Mouse (Mus musculus): ENCODE results near the gene Ptger3. TPM values are rescaled to one million over a fixed set of nuclear protein-coding genes. Genes with fewer than 3 reads are reported as not detected.
A peak's percentile ranks its signal among the peaks of the same experiment; 100 is the strongest.

The Ptger3 gene
- polyA plus RNA-seq (2016; fragmentation: Nextera tagmentation; extraction: Ambion mirVana): 2.8 and 2.9 TPM in 2 replicates

DNA sequence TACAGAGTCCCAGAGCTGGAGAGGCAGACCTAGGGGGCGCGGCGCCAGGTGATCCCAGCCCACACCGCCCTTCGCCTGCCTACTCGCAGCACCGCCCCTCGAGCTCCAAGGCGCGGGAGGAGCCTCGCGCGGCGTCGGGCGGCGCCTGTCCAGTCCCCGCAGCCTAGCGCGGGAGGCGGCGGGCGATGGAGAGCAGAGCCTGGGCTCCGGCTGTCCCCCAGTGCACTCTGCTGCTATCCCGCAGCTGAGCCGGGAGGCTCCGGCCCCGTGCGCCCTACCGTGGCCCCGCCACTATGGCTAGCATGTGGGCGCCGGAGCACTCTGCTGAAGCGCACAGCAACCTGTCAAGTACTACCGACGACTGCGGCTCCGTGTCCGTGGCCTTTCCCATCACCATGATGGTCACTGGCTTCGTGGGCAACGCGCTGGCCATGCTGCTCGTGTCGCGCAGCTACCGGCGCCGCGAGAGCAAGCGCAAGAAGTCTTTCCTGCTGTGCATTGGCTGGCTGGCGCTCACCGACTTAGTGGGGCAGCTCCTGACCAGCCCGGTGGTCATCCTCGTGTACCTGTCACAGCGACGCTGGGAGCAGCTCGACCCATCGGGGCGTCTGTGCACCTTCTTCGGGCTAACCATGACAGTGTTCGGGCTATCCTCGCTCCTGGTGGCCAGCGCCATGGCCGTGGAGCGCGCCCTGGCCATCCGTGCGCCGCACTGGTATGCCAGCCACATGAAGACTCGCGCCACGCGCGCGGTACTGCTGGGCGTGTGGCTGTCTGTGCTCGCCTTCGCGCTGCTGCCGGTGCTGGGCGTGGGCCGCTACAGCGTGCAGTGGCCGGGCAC, at the start of gene Ptger3:
Gene Ptger3 (plus strand): TSS at position 168 of the 841 bp plus-strand sequence.
- Histone ChIP-seq H3K27me3 (replicated peaks) (peaks cover 40% of the 10 kb centered on the region), H3K9ac (peak within 1 kb of the TSS; percentile 21; the same call in 1 of the 2 replicates), H3K27ac (no peak within 1 kb of the TSS), H3K4me2 (replicated peaks) (peak within 1 kb of the TSS; percentile 76), H3K36me3 (no peaks in the 10 kb centered on the region), H3K4me3 (peak within 1 kb of the TSS; percentile 42), H3K9me3 (no peaks in the 10 kb centered on the region), H3K4me1 (peaks cover 12% of the 10 kb centered on the region)
- peak; percentile 76 for ATAC-seq (ENCODE audit: low FRiP score, low read depth)
- 2% methylated on average over 84 of the region's 84 CpGs for WGBS

- Histone ChIP-seq H3K27me3 (replicated peaks) (no peaks in the 10 kb centered on the region), H3K27ac (no peak overlapping the region), H3K4me2 (replicated peaks) (no peak overlapping the region), H3K9me3 (no peaks in the 10 kb centered on the region), H3K36me3 (no peaks in the 10 kb centered on the region), H3K4me1 (no peaks in the 10 kb centered on the region), H3K4me3 (no peak overlapping the region), H3K9ac (no peak overlapping the region)
- ATAC-seq (ENCODE audit: low FRiP score, low read depth): no peak
- 75% methylated on average over 2 of the region's 2 CpGs for WGBS
Measured at GRCm38 (mm10) chr3:157517992-157518391, 48.7 kb upstream of the Ptger3 start.

GRCm38 (mm10) chr3:157520433-157520832, 46.3 kb upstream of the Ptger3 start:
- 5% methylated on average over 1 of the region's 1 CpGs for WGBS
- peak; percentile 62 for ATAC-seq (ENCODE audit: low FRiP score, low read depth)
- H3K9me3 ChIP-seq: no peaks in the 10 kb centered on the region
- no peaks in the 10 kb centered on the region for H3K36me3 ChIP-seq
- no peak overlapping the region for H3K27ac ChIP-seq
- no peaks in the 10 kb centered on the region for H3K4me1 ChIP-seq
- H3K4me2 ChIP-seq (replicated peaks): no peak overlapping the region
- no peak overlapping the region for H3K4me3 ChIP-seq
- no peak overlapping the region for H3K9ac ChIP-seq
- no peaks in the 10 kb centered on the region for H3K27me3 ChIP-seq (replicated peaks)

DNA sequence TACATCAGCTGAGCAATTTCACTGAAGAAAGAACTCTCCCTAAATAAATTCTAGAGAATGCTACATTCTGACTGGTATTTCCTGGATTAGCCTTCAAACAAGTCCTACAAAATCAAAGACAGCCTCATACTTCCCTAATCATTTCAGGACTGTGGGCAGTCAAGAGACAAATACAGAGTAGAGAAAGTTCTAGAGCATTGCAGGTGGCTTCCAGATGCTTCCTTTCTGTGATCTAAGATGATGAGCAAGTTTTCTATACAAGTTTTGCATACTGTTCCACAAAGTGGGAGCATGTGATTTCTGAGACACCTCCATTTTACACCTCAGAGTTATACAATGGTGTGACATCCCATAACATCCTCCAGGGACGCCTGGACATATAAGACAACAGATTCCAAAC, 42.9 kb upstream of the Ptger3 start:
- Histone ChIP-seq H3K9ac (no peak overlapping the region), H3K36me3 (no peaks in the 10 kb centered on the region), H3K4me3 (no peak overlapping the region), H3K4me1 (no peaks in the 10 kb centered on the region), H3K27ac (no peak overlapping the region), H3K9me3 (no peaks in the 10 kb centered on the region), H3K27me3 (replicated peaks) (no peaks in the 10 kb centered on the region; the same call in 1 of the 2 replicates), H3K4me2 (replicated peaks) (no peak overlapping the region)
- ATAC-seq (ENCODE audit: low FRiP score, low read depth): no peak
- 40% methylated on average over 1 of the region's 1 CpGs for WGBS

DNA sequence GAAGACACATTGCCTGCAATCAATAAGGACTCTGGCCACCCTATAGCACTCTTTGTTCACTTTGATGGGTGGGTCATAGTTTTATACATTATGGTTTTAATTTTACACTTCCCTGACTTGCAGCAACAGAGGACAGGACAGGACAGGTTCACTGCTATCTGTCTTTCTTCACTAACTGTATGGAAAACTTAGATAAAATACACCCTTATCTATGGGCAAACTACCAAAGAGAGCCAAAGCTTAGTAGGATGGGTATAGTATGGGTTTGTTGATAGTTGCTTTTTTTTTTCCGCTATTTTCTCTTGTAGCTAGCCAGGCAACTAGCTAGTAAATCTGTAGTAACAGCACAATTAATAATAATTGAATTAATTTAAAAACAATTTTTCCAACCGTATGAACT, 35.1 kb upstream of the Ptger3 start:
- peaks cover 3% of the 10 kb centered on the region for H3K4me1 ChIP-seq
- no peak overlapping the region for H3K4me3 ChIP-seq
- no peaks in the 10 kb centered on the region for H3K9me3 ChIP-seq
- peaks cover 26% of the 10 kb centered on the region for H3K27me3 ChIP-seq (replicated peaks)
- no peak overlapping the region for H3K4me2 ChIP-seq (replicated peaks)
- WGBS: 79% methylated on average over 2 of the region's 2 CpGs
- H3K36me3 ChIP-seq: no peaks in the 10 kb centered on the region
- ATAC-seq (ENCODE audit: low FRiP score, low read depth): no peak
- H3K27ac ChIP-seq: no peak overlapping the region
- H3K9ac ChIP-seq: no peak overlapping the region

DNA sequence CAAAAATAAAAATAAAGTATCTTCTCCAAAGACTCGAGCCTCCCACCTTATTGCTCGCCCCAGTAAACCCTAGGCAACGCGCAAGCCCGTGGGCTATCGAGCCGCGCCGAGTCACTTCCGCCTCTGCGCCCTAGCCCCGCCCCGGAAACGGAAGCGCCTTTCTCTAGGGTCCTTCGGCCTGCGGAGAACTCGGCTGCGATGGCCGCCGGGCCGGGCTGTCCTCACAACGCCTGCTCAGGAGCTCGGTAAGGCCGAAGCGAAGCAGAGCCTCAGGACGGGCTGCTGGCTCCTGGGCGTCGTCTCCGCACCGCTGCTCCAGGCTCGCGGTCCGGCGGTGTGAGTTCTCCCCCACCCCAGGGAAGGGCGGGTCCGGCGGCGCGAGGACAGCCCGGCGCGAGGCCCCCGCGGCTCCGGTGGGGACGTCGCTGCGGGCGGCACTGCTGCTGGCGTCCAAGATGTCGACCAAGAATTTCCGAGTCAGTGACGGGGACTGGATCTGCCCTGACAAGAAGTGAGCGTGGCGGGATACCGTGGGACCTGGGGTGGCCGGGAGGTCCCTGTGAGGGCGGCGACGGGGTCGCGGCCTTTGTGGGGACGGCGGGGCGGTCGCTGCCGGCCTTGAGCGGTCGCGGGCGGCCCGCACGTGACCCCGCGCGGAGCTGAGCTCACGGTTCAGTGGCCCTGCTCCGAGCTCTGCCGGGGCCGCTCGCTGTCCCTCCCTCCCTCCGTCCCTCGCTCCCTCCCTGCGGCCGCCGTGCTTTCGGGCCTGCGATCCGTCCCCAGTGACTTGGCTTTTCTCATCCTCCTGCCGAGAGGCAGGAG, 32.5 kb upstream of the Ptger3 start, which contains the start of gene Zranb2:
Gene Zranb2 (plus strand): TSS at position 197 of the 822 bp plus-strand sequence.
- no peaks in the 10 kb centered on the region for H3K9me3 ChIP-seq
- peaks cover 3% of the 10 kb centered on the region for H3K4me1 ChIP-seq
- H3K27me3 ChIP-seq (replicated peaks): peaks cover 24% of the 10 kb centered on the region
- H3K27ac ChIP-seq: peak within 1 kb of the TSS; percentile 82
- peak within 1 kb of the TSS; percentile 81 for H3K4me2 ChIP-seq (replicated peaks)
- peaks cover 9% of the 10 kb centered on the region for H3K36me3 ChIP-seq
- H3K9ac ChIP-seq: peak within 1 kb of the TSS; percentile 87
- H3K4me3 ChIP-seq: peak within 1 kb of the TSS; percentile 83
- WGBS: under 1% methylated on average over 87 of the region's 91 CpGs
- peak; percentile 98 for ATAC-seq (ENCODE audit: low FRiP score, low read depth)

DNA sequence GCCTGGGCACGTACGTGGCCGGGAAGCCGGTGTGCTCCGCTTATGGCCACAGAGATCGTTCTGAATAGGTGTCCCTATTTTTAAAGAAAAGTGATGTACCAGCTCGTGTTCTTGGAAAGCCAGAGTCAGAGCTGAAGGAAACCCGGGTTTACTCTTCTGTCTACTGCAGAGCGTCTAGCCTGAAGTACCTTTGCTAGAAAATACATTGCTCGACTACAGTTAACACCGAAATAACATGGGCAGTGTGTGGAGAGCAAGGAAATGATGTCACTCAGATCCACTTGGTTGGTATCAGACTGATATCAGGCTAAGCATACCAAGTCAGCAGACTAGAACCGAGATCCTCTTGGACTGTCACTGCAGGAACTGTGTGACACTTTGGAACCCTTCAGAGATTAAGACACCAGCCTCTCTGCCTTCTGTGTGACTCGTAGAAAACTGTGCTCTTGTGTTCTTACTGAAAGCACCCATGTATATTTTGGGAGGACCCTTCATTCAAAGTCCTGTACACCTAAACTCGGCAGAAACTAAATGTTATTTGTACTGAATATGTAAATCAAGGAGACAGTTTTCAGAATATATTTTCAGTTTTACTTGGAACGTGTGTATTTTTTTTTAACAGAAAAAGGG, 31.8 kb upstream of the Ptger3 start:
- H3K9ac ChIP-seq: peak overlapping the region; percentile 87
- peaks cover 16% of the 10 kb centered on the region for H3K36me3 ChIP-seq
- H3K4me3 ChIP-seq: peak overlapping the region; percentile 83
- 5% methylated on average over 15 of the region's 15 CpGs for WGBS
- H3K4me1 ChIP-seq: peaks cover 3% of the 10 kb centered on the region
- H3K9me3 ChIP-seq: no peaks in the 10 kb centered on the region
- peak; percentile 23 for ATAC-seq (ENCODE audit: low FRiP score, low read depth)
- H3K27me3 ChIP-seq (replicated peaks): peaks cover 17% of the 10 kb centered on the region
- H3K4me2 ChIP-seq (replicated peaks): peak overlapping the region; percentile 81
- H3K27ac ChIP-seq: peak overlapping the region; percentile 82

DNA sequence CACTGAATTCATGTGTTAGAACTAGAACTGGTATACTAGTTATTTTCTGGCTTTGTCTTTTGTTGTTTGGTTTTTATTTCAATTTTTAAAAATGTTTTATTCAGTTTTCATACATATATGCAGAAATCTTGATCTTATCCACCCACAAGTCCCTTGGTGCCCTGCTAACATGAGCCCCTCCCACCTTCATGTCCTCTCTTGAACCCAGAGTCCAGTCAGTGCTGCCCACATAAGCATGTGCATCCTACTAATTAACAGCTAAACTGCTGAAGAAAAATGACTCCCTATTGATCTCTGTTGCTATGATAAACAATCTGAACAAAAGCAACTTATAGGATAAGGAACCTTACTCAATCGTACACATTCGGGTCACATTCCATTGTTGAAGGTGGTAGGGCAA, 17.4 kb upstream of the Ptger3 start:
- H3K27ac ChIP-seq: no peak overlapping the region
- H3K4me1 ChIP-seq: no peaks in the 10 kb centered on the region
- peaks cover 37% of the 10 kb centered on the region for H3K36me3 ChIP-seq
- no peak overlapping the region for H3K9ac ChIP-seq
- H3K4me2 ChIP-seq (replicated peaks): no peak overlapping the region
- H3K9me3 ChIP-seq: no peaks in the 10 kb centered on the region
- no peak overlapping the region for H3K4me3 ChIP-seq
- H3K27me3 ChIP-seq (replicated peaks): no peaks in the 10 kb centered on the region
- 96% methylated on average over 2 of the region's 2 CpGs for WGBS
- no peak for ATAC-seq (ENCODE audit: low FRiP score, low read depth)

GRCm38 (mm10) chr3:157549758-157550600, 16.7 kb upstream of the Ptger3 start:
- H3K9me3 ChIP-seq: no peaks in the 10 kb centered on the region
- H3K4me1 ChIP-seq: no peaks in the 10 kb centered on the region
- no peak overlapping the region for H3K9ac ChIP-seq
- WGBS: 93% methylated on average over 3 of the region's 3 CpGs
- no peak overlapping the region for H3K4me2 ChIP-seq (replicated peaks)
- H3K27me3 ChIP-seq (replicated peaks): no peaks in the 10 kb centered on the region
- no peak overlapping the region for H3K4me3 ChIP-seq
- H3K36me3 ChIP-seq: peaks cover 32% of the 10 kb centered on the region
- 0 out of 2 replicates have a peak, but pooled peaks have one; percentile 44 for ATAC-seq (ENCODE audit: low FRiP score, low read depth)
- no peak overlapping the region for H3K27ac ChIP-seq

DNA sequence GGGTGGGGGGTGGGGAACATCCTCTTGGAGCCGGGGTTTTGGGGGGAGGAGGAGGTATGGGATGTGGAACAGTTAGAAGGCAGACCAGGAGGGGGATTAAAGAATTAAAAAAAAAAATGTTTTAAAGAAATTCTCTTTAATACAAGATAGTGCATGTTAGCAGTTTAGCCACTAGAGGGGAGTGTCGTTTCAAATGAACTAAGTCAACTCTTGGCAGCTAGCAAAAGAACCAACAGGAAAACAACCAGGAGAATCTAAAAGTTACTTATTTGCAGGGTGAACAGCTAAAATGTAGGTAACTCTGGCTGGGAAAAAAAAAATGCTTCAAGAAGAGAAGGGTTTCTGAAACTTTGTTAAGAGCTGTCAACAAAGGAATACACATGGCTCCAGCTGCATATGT, 1.5 kb upstream of the Ptger3 start:
- H3K9me3 ChIP-seq: no peaks in the 10 kb centered on the region
- H3K4me2 ChIP-seq (replicated peaks): no peak overlapping the region
- no peak overlapping the region for H3K27ac ChIP-seq
- ATAC-seq (ENCODE audit: low FRiP score, low read depth): no peak
- H3K4me3 ChIP-seq: no peak overlapping the region
- peaks cover 12% of the 10 kb centered on the region for H3K4me1 ChIP-seq
- peaks cover 40% of the 10 kb centered on the region for H3K27me3 ChIP-seq (replicated peaks)
- WGBS: 11% methylated on average over 2 of the region's 2 CpGs
- no peaks in the 10 kb centered on the region for H3K36me3 ChIP-seq
- no peak overlapping the region for H3K9ac ChIP-seq

- peak overlapping the region; percentile 21; the same call in 1 of the 2 replicates for H3K9ac ChIP-seq
- H3K4me3 ChIP-seq: peak overlapping the region; percentile 42
- H3K27me3 ChIP-seq (replicated peaks): peaks cover 40% of the 10 kb centered on the region
- 2% methylated on average over 34 of the region's 34 CpGs for WGBS
- H3K4me2 ChIP-seq (replicated peaks): peak overlapping the region; percentile 76
- ATAC-seq (ENCODE audit: low FRiP score, low read depth): no peak; the same call in 1 of the 2 replicates
- H3K4me1 ChIP-seq: peaks cover 12% of the 10 kb centered on the region
- H3K9me3 ChIP-seq: no peaks in the 10 kb centered on the region
- no peaks in the 10 kb centered on the region for H3K36me3 ChIP-seq
- no peak overlapping the region for H3K27ac ChIP-seq
Measured at GRCm38 (mm10) chr3:157567566-157568132, 957 bp downstream of the Ptger3 start.

Measured in neural tube, embryonic 12.5 days (tissue).